Mouse (Mus musculus): ENCODE results near the gene Creg1. TPM values are rescaled to one million over a fixed set of nuclear protein-coding genes. Genes with fewer than 3 reads are reported as not detected.

Gene Creg1
- polyA plus RNA-seq (2017; shearing (Covaris generic)): 47.0 TPM

DNA sequence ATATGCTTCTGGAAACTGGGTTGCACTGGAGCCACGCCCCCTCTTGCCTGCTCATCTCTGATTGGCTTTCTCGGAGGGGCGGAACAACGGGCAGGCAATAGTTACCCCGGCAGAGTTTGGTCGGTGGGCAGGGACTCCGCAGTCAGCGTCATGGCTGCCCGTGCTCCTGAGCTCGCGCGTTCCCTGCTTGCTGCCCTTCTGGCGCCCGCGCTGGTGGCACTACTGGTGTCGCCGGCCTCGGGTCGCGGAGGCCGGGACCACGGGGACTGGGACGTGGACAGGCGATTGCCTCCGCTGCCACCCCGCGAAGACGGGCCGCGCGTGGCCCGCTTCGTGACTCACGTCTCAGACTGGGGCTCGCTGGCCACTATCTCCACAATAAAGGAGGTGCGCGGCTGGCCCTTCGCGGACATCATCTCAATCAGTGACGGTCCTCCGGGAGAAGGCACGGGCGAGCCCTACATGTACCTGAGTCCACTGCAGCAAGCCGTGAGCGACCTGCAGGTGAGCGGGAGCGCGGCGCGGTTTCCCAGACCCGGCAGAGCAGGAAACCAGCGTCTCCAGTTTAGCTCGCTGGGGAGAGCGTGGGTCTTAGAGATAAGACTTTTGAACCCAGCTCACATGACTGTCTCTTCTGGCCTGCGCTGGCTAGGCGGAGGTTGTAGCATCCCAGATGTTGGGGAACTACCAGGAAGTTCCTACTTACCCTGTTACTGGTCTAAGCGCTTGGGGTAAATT, at the start of gene Creg1:
Creg1 (plus strand) TSS at position 112 of the 738 bp plus-strand sequence.

DNA sequence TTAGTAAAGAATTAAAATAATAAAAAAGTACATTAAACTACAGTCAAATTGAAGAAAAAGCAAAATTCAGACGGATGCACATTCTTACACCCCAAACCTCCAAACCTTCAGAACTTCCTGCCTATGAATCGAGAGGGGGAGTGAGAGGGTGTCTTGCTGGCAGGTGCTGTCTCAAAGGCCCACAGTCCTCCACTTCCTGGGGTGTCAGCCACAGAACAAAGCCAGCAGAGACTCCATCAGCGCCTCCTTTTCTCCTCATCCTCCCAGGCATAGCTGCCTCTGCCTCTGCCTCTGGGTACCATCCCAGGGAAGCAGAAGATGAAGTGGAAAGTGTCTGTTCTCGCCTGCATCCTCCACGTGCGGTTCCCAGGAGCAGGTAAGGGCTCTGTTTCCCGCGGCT, 25.0 kb downstream of the Creg1 start, which contains the start of gene Cd247:
Cd247 (plus strand) TSS at position 171 of the 400 bp plus-strand sequence.

Other genes starting within 250 kb of the Creg1 start
- 0.40 TPM for gene Mpzl1, start 129.2 kb upstream of the Creg1 start, polyA plus RNA-seq (2017; shearing (Covaris generic))
- 284 TPM for gene Rcsd1, start 54.0 kb upstream of the Creg1 start, polyA plus RNA-seq (2017; shearing (Covaris generic))
- gene Cd247, start 24.9 kb downstream of the Creg1 start, polyA plus RNA-seq (2017; shearing (Covaris generic)): 494 TPM
- 23.5 TPM for gene Pou2f1, start 238.9 kb downstream of the Creg1 start, polyA plus RNA-seq (2017; shearing (Covaris generic))

Measured in activated CD4-positive, CD25-positive, alpha-beta regulatory T cell, adult 9 weeks (primary cell).